Mouse (Mus musculus): Measurements from ENCODE around the gene Frmd6. TPM values are rescaled to one million over a fixed set of nuclear protein-coding genes. Genes with fewer than 3 reads are reported as not detected.

Frmd6 gene
- 63.5 and 68.9 TPM in 2 replicates for polyA plus RNA-seq (2014; fragmentation: Nextera tagmentation; extraction: Ambion mirVana)

GRCm38 (mm10) chr12:70824729-70825650, at the start of gene Frmd6:
Frmd6 (plus strand) TSS chr12:70825514.
- Histone ChIP-seq H3K36me3 (replicated peaks; ENCODE audit: control insufficient read depth, insufficient read depth, low read depth, low read length) (no peaks in the 10 kb centered on the region), H3K27ac (replicated peaks; ENCODE audit: low read depth, low read length) (peak within 1 kb of the TSS; percentile 98), H3K4me1 (ENCODE audit: control insufficient read depth, insufficient read depth, low read length) (no peaks in the 10 kb centered on the region; the same call in 1 of the 2 replicates), H3K9ac (replicated peaks; ENCODE audit: low read length) (peak within 1 kb of the TSS; percentile 93), H3K4me3 (ENCODE audit: low read depth, low read length) (peak within 1 kb of the TSS; percentile 75), H3K4me2 (ENCODE audit: low read depth, low read length) (peak within 1 kb of the TSS; percentile 61), H3K27me3 (ENCODE audit: control insufficient read depth, insufficient read depth, low read length) (no peaks in the 10 kb centered on the region), H3K9me3 (replicated peaks; ENCODE audit: control insufficient read depth, low read length) (no peaks in the 10 kb centered on the region)
- under 1% methylated on average over 58 of the region's 75 CpGs for WGBS
- peak; percentile 93 for DNase-seq (ENCODE audit: low spot score)
- peak; percentile 94 for ATAC-seq (replicated peaks; ENCODE audit: insufficient number of reproducible peaks, low FRiP score, low TSS enrichment, low read depth)

- Histone ChIP-seq H3K36me3 (replicated peaks; ENCODE audit: control insufficient read depth, insufficient read depth, low read depth, low read length) (no peaks in the 10 kb centered on the region), H3K27ac (replicated peaks; ENCODE audit: low read depth, low read length) (no peak overlapping the region), H3K4me1 (ENCODE audit: control insufficient read depth, insufficient read depth, low read length) (no peaks in the 10 kb centered on the region), H3K27me3 (ENCODE audit: control insufficient read depth, insufficient read depth, low read length) (no peaks in the 10 kb centered on the region), H3K4me3 (ENCODE audit: low read depth, low read length) (no peak overlapping the region), H3K9ac (replicated peaks; ENCODE audit: low read length) (no peak overlapping the region), H3K9me3 (replicated peaks; ENCODE audit: control insufficient read depth, low read length) (no peaks in the 10 kb centered on the region), H3K4me2 (ENCODE audit: low read depth, low read length) (no peak overlapping the region)
- DNase-seq (ENCODE audit: low spot score) (no peak), ATAC-seq (replicated peaks; ENCODE audit: insufficient number of reproducible peaks, low FRiP score, low TSS enrichment, low read depth) (no peak)
- WGBS, result 84% methylated on average over 8 of the region's 8 CpGs
Observed at GRCm38 (mm10) chr12:70775609-70776008, 49.7 kb upstream of the Frmd6 start.

- ATAC-seq (replicated peaks; ENCODE audit: insufficient number of reproducible peaks, low FRiP score, low TSS enrichment, low read depth) (no peak), DNase-seq (ENCODE audit: low spot score) (no peak)
- H3K4me1 ChIP-seq (ENCODE audit: control insufficient read depth, insufficient read depth, low read length), result no peaks in the 10 kb centered on the region
- no peaks in the 10 kb centered on the region for H3K9me3 ChIP-seq (replicated peaks; ENCODE audit: control insufficient read depth, low read length)
- no peaks in the 10 kb centered on the region for H3K36me3 ChIP-seq (replicated peaks; ENCODE audit: control insufficient read depth, insufficient read depth, low read depth, low read length)
- H3K27me3 ChIP-seq (ENCODE audit: control insufficient read depth, insufficient read depth, low read length), result no peaks in the 10 kb centered on the region
- no peak overlapping the region for H3K4me3 ChIP-seq (ENCODE audit: low read depth, low read length)
- H3K27ac ChIP-seq (replicated peaks; ENCODE audit: low read depth, low read length), result no peak overlapping the region
- WGBS, result 78% methylated on average over 12 of the region's 12 CpGs
- no peak overlapping the region for H3K4me2 ChIP-seq (ENCODE audit: low read depth, low read length)
- H3K9ac ChIP-seq (replicated peaks; ENCODE audit: low read length), result no peak overlapping the region
Observed at GRCm38 (mm10) chr12:70776683-70777082, 48.6 kb upstream of the Frmd6 start.

- H3K4me2 ChIP-seq (ENCODE audit: low read depth, low read length), result no peak overlapping the region
- H3K36me3 ChIP-seq (replicated peaks; ENCODE audit: control insufficient read depth, insufficient read depth, low read depth, low read length), result no peaks in the 10 kb centered on the region
- no peaks in the 10 kb centered on the region for H3K27me3 ChIP-seq (ENCODE audit: control insufficient read depth, insufficient read depth, low read length)
- no peaks in the 10 kb centered on the region for H3K4me1 ChIP-seq (ENCODE audit: control insufficient read depth, insufficient read depth, low read length)
- WGBS, result 64% methylated on average over 5 of the region's 5 CpGs
- H3K9ac ChIP-seq (replicated peaks; ENCODE audit: low read length), result no peak overlapping the region
- no peaks in the 10 kb centered on the region for H3K9me3 ChIP-seq (replicated peaks; ENCODE audit: control insufficient read depth, low read length)
- ATAC-seq (replicated peaks; ENCODE audit: insufficient number of reproducible peaks, low FRiP score, low TSS enrichment, low read depth) (no peak), DNase-seq (ENCODE audit: low spot score) (no peak)
- H3K4me3 ChIP-seq (ENCODE audit: low read depth, low read length), result no peak overlapping the region
- no peak overlapping the region for H3K27ac ChIP-seq (replicated peaks; ENCODE audit: low read depth, low read length)
Observed at GRCm38 (mm10) chr12:70777466-70777865, 47.8 kb upstream of the Frmd6 start.

GRCm38 (mm10) chr12:70777866-70778265, 47.4 kb upstream of the Frmd6 start:
- Histone ChIP-seq H3K27ac (replicated peaks; ENCODE audit: low read depth, low read length) (no peak overlapping the region), H3K36me3 (replicated peaks; ENCODE audit: control insufficient read depth, insufficient read depth, low read depth, low read length) (no peaks in the 10 kb centered on the region), H3K4me3 (ENCODE audit: low read depth, low read length) (no peak overlapping the region), H3K4me1 (ENCODE audit: control insufficient read depth, insufficient read depth, low read length) (no peaks in the 10 kb centered on the region), H3K9me3 (replicated peaks; ENCODE audit: control insufficient read depth, low read length) (no peaks in the 10 kb centered on the region), H3K27me3 (ENCODE audit: control insufficient read depth, insufficient read depth, low read length) (no peaks in the 10 kb centered on the region), H3K4me2 (ENCODE audit: low read depth, low read length) (no peak overlapping the region), H3K9ac (replicated peaks; ENCODE audit: low read length) (no peak overlapping the region)
- DNase-seq (ENCODE audit: low spot score) (no peak), ATAC-seq (replicated peaks; ENCODE audit: insufficient number of reproducible peaks, low FRiP score, low TSS enrichment, low read depth) (no peak)

- no peak overlapping the region for H3K4me2 ChIP-seq (ENCODE audit: low read depth, low read length)
- DNase-seq (ENCODE audit: low spot score) (no peak), ATAC-seq (replicated peaks; ENCODE audit: insufficient number of reproducible peaks, low FRiP score, low TSS enrichment, low read depth) (no peak)
- no peaks in the 10 kb centered on the region for H3K36me3 ChIP-seq (replicated peaks; ENCODE audit: control insufficient read depth, insufficient read depth, low read depth, low read length)
- H3K27ac ChIP-seq (replicated peaks; ENCODE audit: low read depth, low read length), result no peak overlapping the region
- H3K4me3 ChIP-seq (ENCODE audit: low read depth, low read length), result no peak overlapping the region
- no peak overlapping the region for H3K9ac ChIP-seq (replicated peaks; ENCODE audit: low read length)
- H3K9me3 ChIP-seq (replicated peaks; ENCODE audit: control insufficient read depth, low read length), result no peaks in the 10 kb centered on the region
- WGBS, result 76% methylated on average over 2 of the region's 2 CpGs
- no peaks in the 10 kb centered on the region for H3K27me3 ChIP-seq (ENCODE audit: control insufficient read depth, insufficient read depth, low read length)
- no peaks in the 10 kb centered on the region for H3K4me1 ChIP-seq (ENCODE audit: control insufficient read depth, insufficient read depth, low read length)
Observed at GRCm38 (mm10) chr12:70778271-70778670, 47.0 kb upstream of the Frmd6 start.

- H3K4me1 ChIP-seq (ENCODE audit: control insufficient read depth, insufficient read depth, low read length), result no peaks in the 10 kb centered on the region
- no peak overlapping the region for H3K27ac ChIP-seq (replicated peaks; ENCODE audit: low read depth, low read length)
- ATAC-seq (replicated peaks; ENCODE audit: insufficient number of reproducible peaks, low FRiP score, low TSS enrichment, low read depth), result no peak
- no peak overlapping the region for H3K4me3 ChIP-seq (ENCODE audit: low read depth, low read length)
- H3K9ac ChIP-seq (replicated peaks; ENCODE audit: low read length), result no peak overlapping the region
- no peak overlapping the region for H3K4me2 ChIP-seq (ENCODE audit: low read depth, low read length)
- H3K27me3 ChIP-seq (ENCODE audit: control insufficient read depth, insufficient read depth, low read length), result no peaks in the 10 kb centered on the region
- H3K36me3 ChIP-seq (replicated peaks; ENCODE audit: control insufficient read depth, insufficient read depth, low read depth, low read length), result no peaks in the 10 kb centered on the region
- no peak for DNase-seq (ENCODE audit: low spot score)
- 68% methylated on average over 3 of the region's 3 CpGs for WGBS
- no peaks in the 10 kb centered on the region for H3K9me3 ChIP-seq (replicated peaks; ENCODE audit: control insufficient read depth, low read length)
Observed at GRCm38 (mm10) chr12:70778724-70779123, 46.6 kb upstream of the Frmd6 start.

- Histone ChIP-seq H3K27me3 (ENCODE audit: control insufficient read depth, insufficient read depth, low read length) (no peaks in the 10 kb centered on the region), H3K4me3 (ENCODE audit: low read depth, low read length) (no peak overlapping the region), H3K4me2 (ENCODE audit: low read depth, low read length) (no peak overlapping the region), H3K9ac (replicated peaks; ENCODE audit: low read length) (no peak overlapping the region), H3K9me3 (replicated peaks; ENCODE audit: control insufficient read depth, low read length) (no peaks in the 10 kb centered on the region), H3K36me3 (replicated peaks; ENCODE audit: control insufficient read depth, insufficient read depth, low read depth, low read length) (no peaks in the 10 kb centered on the region), H3K4me1 (ENCODE audit: control insufficient read depth, insufficient read depth, low read length) (no peaks in the 10 kb centered on the region), H3K27ac (replicated peaks; ENCODE audit: low read depth, low read length) (no peak overlapping the region)
- 32% methylated on average over 9 of the region's 9 CpGs for WGBS
- DNase-seq (ENCODE audit: low spot score) (no peak), ATAC-seq (replicated peaks; ENCODE audit: insufficient number of reproducible peaks, low FRiP score, low TSS enrichment, low read depth) (no peak)
Observed at GRCm38 (mm10) chr12:70783049-70783448, 42.3 kb upstream of the Frmd6 start.

Measured in embryonic facial prominence, embryonic 11.5 days (tissue).